Mouse (Mus musculus) adipocyte (in vitro differentiated cells): ENCODE measurements around the gene Amh.

Experiments used
- DNase-seq: peaks from one replicate; pipeline ENCODE4 v3.0.0-alpha.2; 2016; ENCODE audit warnings: low spot score

Amh gene

GRCm38 (mm10) chr10:80785963-80786362, 19.1 kb upstream of the Amh start:
- DNase-seq: no peak

- no peak for DNase-seq
Observed at GRCm38 (mm10) chr10:80787517-80787916, 17.5 kb upstream of the Amh start.

- DNase-seq: no peak
Observed at GRCm38 (mm10) chr10:80790761-80791404, 14.2 kb upstream of the Amh start.

DNA sequence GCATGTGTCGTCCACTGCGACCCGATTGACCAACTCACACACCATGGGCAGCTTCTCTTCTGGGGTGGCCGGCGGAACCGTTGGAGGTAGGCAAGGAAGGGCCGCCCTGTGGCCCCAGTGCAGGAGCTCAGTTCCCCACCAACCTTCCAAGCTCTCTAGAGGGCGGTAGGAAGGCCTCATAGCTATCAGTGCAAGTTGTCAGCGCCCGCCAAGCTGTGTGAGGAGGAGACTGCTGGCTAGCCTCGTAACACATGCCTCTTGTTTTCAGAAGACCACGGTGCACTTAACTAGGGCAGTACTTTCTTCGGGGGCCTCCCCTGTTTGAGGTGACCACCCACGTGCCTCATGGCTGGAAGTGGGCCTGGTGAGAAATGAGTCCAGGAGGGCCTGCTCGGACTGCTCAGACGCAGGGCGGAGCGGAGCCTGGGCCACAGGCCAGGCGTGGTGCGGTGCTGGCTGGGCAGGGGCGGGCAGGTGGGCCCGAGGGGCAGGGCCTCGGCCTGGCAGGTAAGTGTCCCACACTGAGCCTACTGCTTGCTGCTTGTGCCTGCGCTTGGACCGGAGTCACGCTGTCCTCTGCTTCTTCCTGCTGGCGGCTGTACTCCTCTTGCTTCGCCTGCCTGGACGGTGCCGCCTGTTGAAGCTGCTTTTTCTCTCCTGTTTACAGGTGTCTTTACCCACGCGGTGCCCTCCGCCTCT, 13.4 kb upstream of the Amh start:
- no peak for DNase-seq

GRCm38 (mm10) chr10:80792175-80793032, 12.6 kb upstream of the Amh start:
- DNase-seq: no peak

DNA sequence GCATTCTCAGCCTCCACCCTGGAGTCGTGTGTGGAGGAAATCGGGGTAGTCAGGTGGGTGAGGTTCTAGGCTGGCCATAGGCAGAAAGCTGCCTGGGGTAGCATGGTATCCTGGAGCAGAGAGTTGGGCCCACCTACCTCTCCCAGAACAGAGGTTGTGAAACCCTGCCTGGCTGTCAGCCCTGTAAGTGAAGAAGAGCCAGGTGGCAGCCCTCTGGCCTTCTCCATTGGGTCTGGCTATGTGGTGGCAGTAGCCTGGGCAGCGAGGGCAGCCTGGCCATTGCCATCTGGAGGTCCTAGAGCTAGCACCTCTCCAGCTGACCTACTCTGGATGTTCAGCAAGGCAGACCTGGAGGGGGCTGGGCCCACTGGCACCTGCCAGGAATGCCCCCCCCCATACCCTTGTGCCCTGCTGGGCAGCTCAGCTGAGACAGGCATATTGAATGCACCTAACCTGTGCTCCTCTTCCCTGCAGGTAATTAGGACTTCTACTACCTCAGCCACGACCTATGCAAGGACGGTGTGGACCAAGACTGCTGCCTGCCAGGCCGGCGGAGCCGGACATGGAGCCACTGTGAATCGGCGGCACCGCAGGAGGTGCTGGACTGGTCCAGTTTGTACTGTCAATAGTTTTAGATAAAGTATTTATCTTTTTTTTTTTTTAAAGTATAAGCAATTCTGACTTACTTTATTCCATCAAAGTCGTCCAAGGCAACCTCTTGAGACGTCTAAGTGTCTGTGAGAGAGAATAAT, 11.8 kb upstream of the Amh start:
- no peak for DNase-seq

GRCm38 (mm10) chr10:80793803-80794202, 11.2 kb upstream of the Amh start:
- DNase-seq: no peak

GRCm38 (mm10) chr10:80794750-80795149, 10.3 kb upstream of the Amh start:
- DNase-seq: no peak

GRCm38 (mm10) chr10:80796307-80796848, 8.7 kb upstream of the Amh start:
- DNase-seq: no peak

- no peak for DNase-seq
Observed at GRCm38 (mm10) chr10:80797186-80798149, 7.6 kb upstream of the Amh start.

GRCm38 (mm10) chr10:80798150-80799006, 6.7 kb upstream of the Amh start, which contains the start of the genes Sf3a2 and Plekhj1:
Gene Sf3a2, plus strand, starts transcription at chr10:80798198.
Gene Plekhj1, minus strand, starts transcription at chr10:80798626.
- DNase-seq: peak; percentile 96

DNA sequence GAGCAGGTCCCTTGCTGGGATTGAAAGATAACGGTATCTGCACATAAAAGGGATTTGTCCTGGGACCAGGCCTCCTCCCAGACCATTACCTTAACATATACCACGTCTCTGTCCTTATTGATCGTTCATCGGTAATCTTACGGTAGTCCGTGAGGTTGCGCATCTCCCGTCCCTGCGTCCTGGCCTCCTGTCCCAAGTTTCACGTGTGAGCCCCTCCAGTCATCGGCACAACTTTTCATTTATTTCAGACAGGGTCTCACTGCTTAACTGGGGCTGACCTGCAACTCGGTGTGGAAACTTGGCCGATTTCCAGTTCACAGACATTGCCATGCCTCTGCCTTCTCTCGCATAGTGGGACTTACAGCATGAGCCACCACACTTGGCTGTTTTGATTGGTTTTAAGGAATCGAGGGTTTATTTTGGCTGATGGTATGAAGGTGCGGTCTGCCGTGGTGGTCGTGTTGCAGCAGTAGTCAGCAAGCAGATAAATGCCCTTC, 5.9 kb upstream of the Amh start:
- peak; percentile 54 for DNase-seq

GRCm38 (mm10) chr10:80802204-80802912, 2.7 kb upstream of the Amh start:
- DNase-seq: no peak

GRCm38 (mm10) chr10:80802996-80803395, 2.0 kb upstream of the Amh start:
- no peak for DNase-seq

GRCm38 (mm10) chr10:80804340-80804739, 703 bp upstream of the Amh start:
- DNase-seq: no peak

DNA sequence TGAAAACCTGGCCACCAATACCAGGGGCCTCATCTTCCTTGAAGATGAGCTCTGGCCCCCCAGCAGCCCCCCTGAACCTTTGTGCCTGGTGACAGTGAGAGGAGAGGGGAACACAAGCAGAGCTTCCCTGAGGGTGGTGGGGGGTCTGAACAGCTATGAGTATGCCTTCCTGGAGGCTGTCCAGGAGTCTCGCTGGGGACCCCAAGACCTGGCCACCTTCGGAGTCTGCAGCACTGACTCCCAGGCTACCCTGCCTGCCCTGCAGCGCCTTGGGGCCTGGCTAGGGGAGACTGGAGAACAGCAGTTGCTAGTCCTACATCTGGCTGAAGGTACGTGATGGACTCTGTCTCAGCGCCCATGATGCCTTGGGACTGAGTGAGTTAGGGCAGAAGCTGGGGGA, 279 bp downstream of the Amh start:
- DNase-seq: no peak

DNA sequence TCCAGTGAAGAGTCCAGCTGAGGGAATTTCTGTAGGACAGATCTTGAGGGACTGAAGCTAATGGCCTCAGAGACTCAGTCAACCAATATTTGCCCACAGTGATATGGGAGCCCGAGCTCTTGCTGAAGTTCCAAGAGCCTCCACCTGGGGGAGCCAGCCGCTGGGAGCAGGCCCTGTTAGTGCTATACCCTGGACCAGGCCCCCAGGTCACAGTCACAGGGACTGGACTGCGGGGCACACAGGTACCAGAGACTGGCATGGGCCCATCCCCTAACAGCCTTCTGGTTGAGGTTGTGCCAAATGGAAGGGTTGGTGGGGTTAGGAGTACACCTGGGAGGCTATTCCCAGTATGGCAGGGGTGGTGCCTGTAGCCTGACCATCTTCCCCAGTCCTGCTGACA, 882 bp downstream of the Amh start:
- peak; percentile 48 for DNase-seq

DNA sequence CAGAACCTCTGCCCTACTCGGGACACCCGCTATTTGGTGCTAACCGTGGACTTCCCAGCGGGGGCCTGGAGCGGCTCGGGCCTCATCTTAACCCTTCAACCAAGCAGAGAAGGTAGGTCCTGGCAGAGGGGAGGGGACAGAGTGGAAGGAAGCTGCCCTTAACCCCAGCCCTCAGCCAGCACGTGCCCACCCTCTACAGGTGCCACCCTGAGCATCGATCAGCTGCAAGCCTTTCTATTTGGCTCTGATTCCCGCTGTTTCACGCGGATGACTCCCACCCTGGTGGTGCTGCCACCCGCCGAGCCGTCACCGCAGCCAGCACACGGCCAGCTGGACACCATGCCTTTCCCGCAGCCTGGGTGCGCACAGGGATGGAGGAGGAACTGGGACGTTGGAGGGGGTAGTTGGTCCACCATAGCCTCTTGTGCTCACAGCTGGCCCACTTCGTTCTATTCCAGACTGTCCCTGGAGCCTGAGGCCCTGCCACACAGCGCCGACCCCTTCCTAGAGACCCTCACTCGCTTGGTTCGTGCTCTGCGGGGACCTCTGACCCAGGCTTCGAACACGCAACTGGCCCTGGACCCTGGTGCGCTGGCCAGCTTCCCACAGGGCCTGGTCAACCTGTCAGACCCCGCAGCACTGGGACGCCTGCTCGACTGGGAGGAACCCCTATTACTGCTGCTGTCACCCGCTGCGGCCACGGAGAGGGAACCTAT, 1.5 kb downstream of the Amh start:
- DNase-seq: no peak
